Mouse (Mus musculus) heart, embryonic 12.5 days (tissue): ENCODE results near the gene Plet1. TPM values are rescaled to one million over a fixed set of nuclear protein-coding genes. Genes with fewer than 3 reads are reported as not detected.

ENCODE experiments used
- ATAC-seq: fragments of 200-750 bp; cut with Nextera tagmentation; 2 replicates; pipeline ENCODE4 v1.8.0; 2017; ENCODE audit warnings: moderate TSS enrichment, moderate library complexity; ENCODE audit not compliant: insufficient number of reproducible peaks, low FRiP score
- H3K27ac ChIP-seq: fragments of 300-500 bp; sonication (generic); 2 replicates; pipeline ENCODE4 v1.5.1; 2016; ENCODE audit warnings: mild to moderate bottlenecking, moderate library complexity; ENCODE audit not compliant: poor library complexity, severe bottlenecking
- H3K27me3 ChIP-seq: fragments of 300-500 bp; sonication (generic); replicated peaks from 2 replicates; pipeline ENCODE4 v1.6.1; 2016; ENCODE audit warnings: mild to moderate bottlenecking, moderate library complexity
- H3K36me3 ChIP-seq: fragments of 300-500 bp; sonication (generic); 2 replicates; pipeline ENCODE4 v1.6.1; 2016; ENCODE audit warnings: mild to moderate bottlenecking, moderate library complexity
- H3K4me1 ChIP-seq: fragments of 300-500 bp; sonication (generic); replicated peaks from 2 replicates; pipeline ENCODE4 v1.6.1; 2016; ENCODE audit warnings: mild to moderate bottlenecking
- H3K4me2 ChIP-seq: fragments of 300-500 bp; sonication (generic); 2 replicates; pipeline ENCODE4 v1.6.1; 2016; ENCODE audit warnings: mild to moderate bottlenecking, moderate library complexity
- H3K4me3 ChIP-seq: fragments of 300-500 bp; sonication (generic); 2 replicates; pipeline ENCODE4 v1.5.1; 2016; ENCODE audit warnings: mild to moderate bottlenecking
- H3K9ac ChIP-seq: fragments of 300-500 bp; sonication (generic); 2 replicates; pipeline ENCODE4 v1.6.1; 2016; ENCODE audit warnings: mild to moderate bottlenecking, moderate library complexity
- H3K9me3 ChIP-seq: fragments of 300-500 bp; sonication (generic); replicated peaks from 2 replicates; pipeline ENCODE4 v1.6.1; 2016; ENCODE audit warnings: mild to moderate bottlenecking, moderate library complexity
- WGBS: fragments of 180-500 bp; shearing (Covaris S2); methylation state at CpG from one replicate; pipeline ENCODE4 v1.1.7; 2016; 5-methylcytosine and 5-hydroxymethylcytosine counted together
- polyA plus RNA-seq: library from polyadenylated mRNA; unstranded; fragments of >200 nt; fragmentation: Nextera tagmentation; extraction: Ambion mirVana; gene quantifications from 2 replicates; pipeline ENCODE4 v1.2.1, GENCODE M21; 2016

The Plet1 gene
- polyA plus RNA-seq, 1 experiment from 2014 or later = 0.46 TPM

- Histone ChIP-seq H3K9ac (no peak overlapping the region), H3K27me3 (peaks cover 4% of the 10 kb centered on the region), H3K27ac (no peak overlapping the region), H3K4me1 (peaks cover 26% of the 10 kb centered on the region), H3K9me3 (no peaks in the 10 kb centered on the region), H3K36me3 (no peaks in the 10 kb centered on the region), H3K4me3 (no peak overlapping the region), H3K4me2 (no peak overlapping the region)
- no peak for ATAC-seq
- WGBS = 70% methylated on average over 7 of the region's 7 CpGs
Observed at GRCm38 (mm10) chr9:50475318-50475717, 19.0 kb upstream of the Plet1 start.

DNA sequence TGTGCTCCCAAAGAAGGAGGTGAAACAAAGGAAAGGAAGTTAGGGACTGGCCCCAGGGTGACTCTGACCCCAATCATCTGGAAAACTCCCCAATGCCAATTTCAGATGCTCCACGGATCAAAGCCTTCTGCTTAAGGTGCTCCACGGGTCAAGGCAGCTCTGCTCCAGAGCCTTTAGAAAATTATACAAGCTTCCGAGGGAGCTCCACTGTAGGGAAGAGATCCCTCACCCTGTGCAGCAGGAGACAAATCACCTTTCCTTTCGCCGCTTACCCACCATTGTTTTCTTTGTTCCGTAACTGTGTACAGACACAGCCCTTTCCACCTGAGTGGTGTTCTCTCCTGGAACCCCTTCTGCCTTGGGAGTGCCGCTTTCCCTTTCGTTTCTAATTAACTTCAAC, 18.6 kb upstream of the Plet1 start:
- 74% methylated on average over 8 of the region's 8 CpGs for WGBS
- H3K9me3 ChIP-seq = no peaks in the 10 kb centered on the region
- ATAC-seq = no peak

DNA sequence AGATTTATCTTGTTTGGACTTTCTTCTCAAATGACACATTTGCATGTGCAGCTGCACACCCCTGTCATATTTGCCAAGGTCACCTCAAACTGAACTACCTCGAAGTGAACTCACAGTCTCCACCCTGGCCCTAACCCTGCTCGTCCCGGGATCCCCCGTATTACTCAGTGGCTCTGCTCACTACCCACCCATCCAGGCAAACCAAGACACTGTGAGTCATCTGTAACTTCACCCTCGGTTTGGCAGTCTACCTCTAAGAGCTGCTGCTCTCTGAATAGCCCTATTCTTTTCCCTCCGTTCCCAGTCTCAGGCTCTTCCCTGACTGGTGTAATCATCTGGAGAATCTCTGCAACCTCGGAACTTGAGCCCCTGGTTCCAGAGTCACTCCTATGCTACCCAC, 17.7 kb upstream of the Plet1 start:
- no peak overlapping the region for H3K9ac ChIP-seq
- H3K36me3 ChIP-seq = no peaks in the 10 kb centered on the region
- H3K27ac ChIP-seq = no peak overlapping the region
- H3K27me3 ChIP-seq = peaks cover 4% of the 10 kb centered on the region
- H3K4me1 ChIP-seq = peaks cover 16% of the 10 kb centered on the region
- no peak for ATAC-seq
- H3K4me2 ChIP-seq = no peak overlapping the region
- H3K9me3 ChIP-seq = no peaks in the 10 kb centered on the region
- WGBS = 57% methylated on average over 7 of the region's 7 CpGs
- no peak overlapping the region for H3K4me3 ChIP-seq

More for the DNA sequence above, 18.6 kb upstream of the Plet1 start:
- Histone ChIP-seq H3K4me2 (no peak overlapping the region), H3K4me1 (peaks cover 25% of the 10 kb centered on the region), H3K27ac (no peak overlapping the region), H3K9ac (no peak overlapping the region), H3K4me3 (no peak overlapping the region), H3K36me3 (no peaks in the 10 kb centered on the region), H3K27me3 (peaks cover 4% of the 10 kb centered on the region)

DNA sequence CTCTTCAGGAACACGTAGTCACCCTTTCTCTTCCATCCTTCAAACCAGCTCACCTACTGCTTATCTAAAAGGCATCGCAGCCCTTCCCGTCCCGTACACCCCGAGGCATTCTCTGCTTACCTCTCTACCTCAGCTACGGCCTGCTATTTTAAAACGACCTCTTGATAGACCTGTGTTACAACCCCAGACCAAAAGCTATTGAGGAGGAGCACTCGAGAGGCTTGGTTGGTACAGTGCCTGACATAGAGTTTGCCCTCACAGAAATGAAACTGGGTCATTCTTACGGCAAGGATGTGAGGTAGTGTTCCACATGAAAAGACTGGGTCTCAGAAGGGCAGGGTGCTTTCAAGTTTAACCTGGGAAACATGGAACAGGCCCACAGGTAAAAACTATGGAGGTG, 17.1 kb upstream of the Plet1 start:
- Histone ChIP-seq H3K27me3 (peaks cover 4% of the 10 kb centered on the region), H3K36me3 (no peaks in the 10 kb centered on the region), H3K9me3 (no peaks in the 10 kb centered on the region), H3K27ac (no peak overlapping the region), H3K4me3 (no peak overlapping the region), H3K4me2 (no peak overlapping the region), H3K9ac (no peak overlapping the region), H3K4me1 (peaks cover 15% of the 10 kb centered on the region)
- 69% methylated on average over 9 of the region's 9 CpGs for WGBS
- no peak for ATAC-seq

GRCm38 (mm10) chr9:50478826-50479225, 15.5 kb upstream of the Plet1 start:
- Histone ChIP-seq H3K27ac (no peak overlapping the region), H3K4me3 (no peak overlapping the region), H3K4me2 (0 out of 2 replicates have a peak overlapping the region, but pooled peaks have one; percentile 36), H3K9ac (no peak overlapping the region), H3K4me1 (peaks cover 15% of the 10 kb centered on the region), H3K36me3 (no peaks in the 10 kb centered on the region), H3K27me3 (peaks cover 4% of the 10 kb centered on the region), H3K9me3 (no peaks in the 10 kb centered on the region)
- ATAC-seq = no peak
- WGBS = 6% methylated on average over 5 of the region's 5 CpGs

GRCm38 (mm10) chr9:50479476-50479875, 14.8 kb upstream of the Plet1 start:
- Histone ChIP-seq H3K36me3 (no peaks in the 10 kb centered on the region), H3K4me2 (peak overlapping the region; percentile 36), H3K27me3 (peaks cover 4% of the 10 kb centered on the region), H3K4me3 (no peak overlapping the region), H3K27ac (no peak overlapping the region), H3K9me3 (no peaks in the 10 kb centered on the region), H3K9ac (no peak overlapping the region), H3K4me1 (peaks cover 15% of the 10 kb centered on the region)
- ATAC-seq = no peak
- 33% methylated on average over 8 of the region's 8 CpGs for WGBS

- no peak for ATAC-seq
- H3K4me2 ChIP-seq = no peak overlapping the region
- H3K9ac ChIP-seq = no peak overlapping the region
- no peak overlapping the region for H3K4me3 ChIP-seq
- H3K9me3 ChIP-seq = no peaks in the 10 kb centered on the region
- no peak overlapping the region for H3K27ac ChIP-seq
- no peaks in the 10 kb centered on the region for H3K36me3 ChIP-seq
- peaks cover 20% of the 10 kb centered on the region for H3K4me1 ChIP-seq
- WGBS = 83% methylated on average over 8 of the region's 8 CpGs
- H3K27me3 ChIP-seq = no peaks in the 10 kb centered on the region
Observed at GRCm38 (mm10) chr9:50482743-50483142, 11.6 kb upstream of the Plet1 start.

DNA sequence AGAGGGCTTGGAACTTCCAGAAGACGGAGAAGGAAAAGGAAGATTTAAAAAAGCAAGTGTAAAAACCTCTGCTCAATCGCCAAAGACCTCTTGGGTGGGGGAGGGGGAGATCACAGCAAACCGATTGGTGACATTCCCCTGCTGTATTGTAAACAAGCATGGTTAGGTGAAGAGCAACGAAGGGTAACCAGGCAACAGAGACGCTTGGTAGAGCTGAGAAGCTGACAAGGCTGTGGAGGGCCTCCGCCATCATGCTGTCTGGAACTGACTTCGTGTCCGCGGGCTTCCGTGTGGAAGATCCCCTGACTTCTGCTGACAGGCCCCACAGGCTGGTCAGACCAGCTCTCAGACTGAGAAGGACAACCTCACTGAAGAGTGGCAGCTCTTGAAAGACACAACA, 8.8 kb upstream of the Plet1 start:
- 7% methylated on average over 10 of the region's 10 CpGs for WGBS
- H3K4me2 ChIP-seq = peak overlapping the region; percentile 58
- no peaks in the 10 kb centered on the region for H3K9me3 ChIP-seq
- no peak overlapping the region for H3K27ac ChIP-seq
- peaks cover 8% of the 10 kb centered on the region; the same call in 1 of the 2 replicates for H3K4me1 ChIP-seq
- peak overlapping the region; percentile 10 for H3K4me3 ChIP-seq
- 0 out of 2 replicates have a peak overlapping the region, but pooled peaks have one; percentile 1 for H3K9ac ChIP-seq
- no peaks in the 10 kb centered on the region for H3K27me3 ChIP-seq
- no peak for ATAC-seq
- no peaks in the 10 kb centered on the region for H3K36me3 ChIP-seq

DNA sequence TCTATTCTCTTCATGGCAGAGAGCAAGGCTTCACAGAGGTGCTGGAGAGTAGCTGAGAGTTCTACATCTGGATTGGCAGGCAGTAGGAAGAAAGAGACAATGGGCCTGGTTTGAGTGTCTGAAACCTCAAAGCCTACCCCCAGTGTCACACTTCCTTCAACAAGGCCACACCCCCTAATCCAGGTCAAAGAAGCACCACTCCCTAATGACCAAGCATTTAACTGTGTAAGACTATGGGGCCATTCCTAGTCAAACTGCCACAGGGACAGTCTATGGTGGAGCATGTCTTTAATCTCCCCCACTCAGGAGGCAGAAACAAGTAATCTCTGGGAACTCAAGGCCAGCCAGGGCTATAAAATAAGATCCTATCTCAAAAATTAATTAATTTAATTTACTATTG, 3.5 kb upstream of the Plet1 start:
- H3K9me3 ChIP-seq = no peaks in the 10 kb centered on the region
- ATAC-seq = no peak
- no peaks in the 10 kb centered on the region for H3K27me3 ChIP-seq
- no peak overlapping the region for H3K4me2 ChIP-seq
- H3K9ac ChIP-seq = no peak overlapping the region
- no peaks in the 10 kb centered on the region for H3K36me3 ChIP-seq
- H3K4me3 ChIP-seq = no peak overlapping the region
- no peak overlapping the region for H3K27ac ChIP-seq
- H3K4me1 ChIP-seq = peaks cover 13% of the 10 kb centered on the region

GRCm38 (mm10) chr9:50491531-50492045, 2.7 kb upstream of the Plet1 start:
- Histone ChIP-seq H3K36me3 (no peaks in the 10 kb centered on the region), H3K9ac (no peak overlapping the region), H3K9me3 (no peaks in the 10 kb centered on the region), H3K4me2 (no peak overlapping the region), H3K27me3 (no peaks in the 10 kb centered on the region), H3K4me1 (peaks cover 20% of the 10 kb centered on the region), H3K4me3 (no peak overlapping the region), H3K27ac (no peak overlapping the region)
- 80% methylated on average over 2 of the region's 2 CpGs for WGBS
- ATAC-seq = no peak

DNA sequence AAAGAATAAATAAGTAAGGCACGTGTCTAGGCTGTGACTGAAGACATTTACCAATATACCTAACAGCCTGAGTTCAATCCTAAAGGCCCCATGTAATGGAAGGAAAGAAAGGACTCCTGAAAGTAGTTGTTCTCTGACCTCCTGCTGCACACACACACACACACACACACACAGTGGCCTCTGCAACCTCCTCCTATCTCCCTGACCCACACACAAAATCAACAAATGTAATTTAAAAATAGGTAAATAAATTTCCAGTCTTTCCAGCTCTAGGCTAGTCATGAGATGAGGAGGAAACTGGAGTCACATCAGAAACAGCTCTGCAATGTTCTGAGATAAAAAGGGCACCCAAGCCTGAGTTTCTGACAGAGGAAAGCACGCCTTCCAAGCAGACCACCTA, 548 bp upstream of the Plet1 start:
- Histone ChIP-seq H3K4me1 (peaks cover 29% of the 10 kb centered on the region), H3K27ac (no peak overlapping the region), H3K9ac (no peak overlapping the region), H3K27me3 (no peaks in the 10 kb centered on the region; the same call in 1 of the 2 replicates), H3K4me2 (no peak overlapping the region), H3K36me3 (no peaks in the 10 kb centered on the region), H3K4me3 (no peak overlapping the region), H3K9me3 (no peaks in the 10 kb centered on the region)
- WGBS = 63% methylated on average over 2 of the region's 2 CpGs
- ATAC-seq = no peak
